Mouse (Mus musculus): ENCODE measurements around the gene Mrpl9. TPM values are rescaled to one million over a fixed set of nuclear protein-coding genes. Genes with fewer than 3 reads are reported as not detected.
A peak's percentile ranks its signal among the peaks of the same experiment; 100 is the strongest.

The Mrpl9 gene
- total RNA-seq, 2 experiments from 2014 or later, result 42.3 to 54.0 TPM

GRCm38 (mm10) chr3:94465632-94466430 lies 22.7 kb downstream of the Mrpl9 start:
- no peak for DNase-seq

- DNase-seq, result no peak
Measured at GRCm38 (mm10) chr3:94468931-94469330, 25.8 kb downstream of the Mrpl9 start.

- peak; percentile 24 for DNase-seq
Measured at GRCm38 (mm10) chr3:94472447-94473114, 29.5 kb downstream of the Mrpl9 start.

GRCm38 (mm10) chr3:94473115-94473505 lies 30.0 kb downstream of the Mrpl9 start:
- no peak for DNase-seq

DNA sequence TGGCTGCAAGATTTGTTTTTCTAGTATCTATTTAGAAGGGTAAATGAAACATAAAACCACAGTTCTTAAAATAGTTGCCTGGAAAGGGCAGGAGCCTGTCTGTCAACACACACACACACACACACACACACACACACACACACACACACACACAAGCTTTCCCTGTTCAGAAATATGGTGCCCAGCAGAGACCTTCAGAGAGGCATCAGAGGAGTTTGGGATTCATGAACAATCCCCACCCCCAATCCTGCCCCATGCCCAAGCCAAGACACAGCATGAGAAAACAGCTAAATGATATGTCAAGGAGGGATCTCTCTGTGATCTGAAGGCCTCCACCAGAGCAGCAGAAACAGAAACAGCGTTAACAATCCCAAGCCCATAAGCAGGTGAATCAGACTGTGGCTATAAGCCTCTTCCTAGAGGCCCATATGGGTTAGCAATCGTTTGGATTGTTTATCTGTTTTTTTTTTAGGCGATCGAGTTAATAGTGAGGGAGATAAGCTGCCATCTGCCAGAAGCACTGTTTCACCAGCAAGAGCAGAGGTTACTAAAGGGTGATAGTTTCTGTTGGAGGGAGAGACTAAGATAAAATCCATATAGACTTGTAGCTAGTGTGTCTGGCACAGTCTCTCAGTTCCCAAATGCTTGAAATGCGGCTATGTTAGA lies 30.6 kb downstream of the Mrpl9 start:
- DNase-seq, result peak; percentile 25

- no peak for DNase-seq
Measured at GRCm38 (mm10) chr3:94476301-94477035, 33.4 kb downstream of the Mrpl9 start.

DNA sequence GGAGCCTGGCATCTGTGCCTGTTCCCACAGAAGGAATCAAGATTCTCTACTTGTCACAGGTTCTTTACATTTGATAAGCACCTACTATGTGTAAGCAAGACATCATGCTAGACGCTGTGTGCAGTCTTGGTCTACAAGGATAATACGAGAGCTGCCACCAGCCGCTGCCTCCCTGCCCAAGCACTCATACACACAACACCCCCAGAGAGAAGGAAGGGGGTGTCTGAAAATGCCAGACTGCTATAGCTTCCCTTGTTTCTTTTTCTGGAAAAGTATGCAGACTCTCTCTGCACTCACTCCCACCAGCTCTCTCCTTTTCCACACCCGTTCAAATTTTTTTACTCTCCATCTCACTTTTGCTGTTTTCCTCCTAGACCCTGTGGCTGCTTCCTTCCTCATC lies 34.3 kb downstream of the Mrpl9 start:
- no peak for DNase-seq

GRCm38 (mm10) chr3:94477981-94478422 lies 34.9 kb downstream of the Mrpl9 start, which contains the start of gene Celf3:
Gene Celf3 (plus strand): TSS chr3:94478295.
- no peak for DNase-seq

- no peak for DNase-seq
Measured at GRCm38 (mm10) chr3:94478591-94479169, 35.6 kb downstream of the Mrpl9 start.

DNA sequence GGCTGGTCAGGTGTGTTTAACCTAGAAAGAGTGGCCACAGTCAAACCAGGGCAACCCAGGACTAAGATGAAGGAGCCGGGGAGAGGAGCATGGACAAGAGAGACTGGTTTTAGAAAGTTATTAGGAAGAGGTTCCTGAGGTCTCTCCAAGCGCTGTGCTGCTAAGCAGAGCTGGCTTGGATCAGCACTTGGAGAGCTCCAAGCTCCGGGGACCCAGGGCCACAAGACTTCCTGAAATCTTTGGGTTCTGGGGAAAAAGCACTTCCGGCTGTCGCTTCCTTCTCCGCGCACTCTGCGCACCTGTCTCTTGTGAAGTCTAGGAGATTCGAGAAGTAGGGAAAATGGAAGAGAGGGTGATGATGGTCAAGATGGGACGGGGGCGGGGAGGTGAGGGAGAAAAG lies 36.4 kb downstream of the Mrpl9 start:
- no peak for DNase-seq

- DNase-seq, result no peak
Measured at GRCm38 (mm10) chr3:94480291-94480884, 37.3 kb downstream of the Mrpl9 start, which contains the start of gene Riiad1. Gene Riiad1 (minus strand): TSS chr3:94480341.

DNA sequence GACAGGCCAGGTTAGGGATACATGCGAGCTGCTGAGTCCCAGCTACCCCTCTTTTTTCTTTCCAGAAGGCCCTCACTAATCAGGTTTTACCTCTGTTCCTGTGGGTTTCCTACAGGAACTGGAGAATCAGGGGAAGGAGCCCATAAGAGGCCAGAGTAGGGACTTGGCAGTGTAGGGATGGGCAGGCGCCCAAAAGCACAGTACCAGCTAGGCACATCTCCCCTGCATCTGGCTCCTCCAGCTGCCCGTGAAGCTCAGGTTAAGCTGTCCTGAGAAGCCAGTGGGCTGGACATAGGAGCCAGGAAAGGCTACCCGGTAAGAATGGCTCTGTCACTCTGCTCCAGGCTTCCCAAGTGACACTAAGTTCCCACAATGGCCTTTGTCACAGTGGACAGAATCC lies 38.3 kb downstream of the Mrpl9 start:
- no peak for DNase-seq

DNA sequence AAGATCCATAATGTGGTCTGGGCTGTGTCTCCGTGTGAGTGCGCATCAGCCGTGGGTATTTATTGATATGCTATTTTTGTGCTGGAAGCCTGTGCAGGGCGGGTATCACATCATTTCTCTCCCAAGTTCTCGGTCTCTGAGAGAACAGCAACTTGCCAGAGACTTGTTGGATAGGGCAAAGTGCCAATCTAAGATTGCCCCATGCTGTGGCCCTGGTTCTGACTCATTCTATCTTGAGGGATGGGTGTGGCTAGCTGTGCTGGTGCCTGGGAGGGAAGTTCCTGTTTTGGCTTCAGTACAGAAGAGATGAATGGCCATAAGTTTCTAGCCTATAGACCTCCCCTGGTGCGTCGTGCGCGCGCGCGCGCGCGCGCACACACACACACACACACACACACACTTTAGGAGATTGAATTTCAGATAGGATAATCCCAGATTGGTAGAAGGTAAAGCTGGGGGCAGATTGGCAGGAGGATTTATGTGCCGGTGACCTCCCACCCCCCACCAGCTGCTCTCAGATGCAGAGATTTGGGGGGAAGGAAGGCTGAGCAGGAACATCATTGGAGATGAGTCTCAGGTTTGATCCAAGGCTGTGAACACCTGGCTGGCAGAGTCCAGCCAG lies 39.8 kb downstream of the Mrpl9 start:
- no peak for DNase-seq

DNA sequence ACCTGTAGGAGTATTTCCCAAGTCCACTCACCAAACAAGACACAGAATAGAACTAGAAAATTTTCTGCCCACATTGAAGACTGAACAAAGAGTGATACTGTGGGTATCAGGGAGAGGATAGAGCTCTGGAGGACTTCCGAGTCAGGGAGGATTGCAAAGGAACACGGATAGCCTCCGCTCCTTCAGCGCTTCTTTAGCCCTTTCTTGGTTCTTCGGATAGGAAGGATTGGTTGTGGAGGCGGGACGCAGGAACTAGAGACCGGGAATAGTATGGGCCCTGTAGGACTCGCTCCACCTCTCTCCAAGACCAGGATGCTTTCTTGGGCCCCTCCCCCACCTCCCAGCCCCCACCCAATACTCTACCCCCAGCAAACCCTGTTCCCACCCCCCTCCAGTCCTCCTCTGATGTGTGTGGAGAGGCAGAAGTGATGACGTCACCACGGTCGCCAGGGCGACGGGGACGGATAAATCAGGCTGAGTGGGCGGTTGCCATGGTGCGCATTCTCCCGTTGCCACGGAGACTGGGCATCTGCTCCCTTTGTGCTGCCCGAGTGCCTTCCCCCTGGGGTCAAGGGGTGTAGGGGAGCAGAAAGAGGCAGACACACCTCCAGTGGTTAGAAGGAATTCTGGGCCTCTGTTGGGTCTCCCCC lies 40.8 kb downstream of the Mrpl9 start:
- no peak for DNase-seq

DNA sequence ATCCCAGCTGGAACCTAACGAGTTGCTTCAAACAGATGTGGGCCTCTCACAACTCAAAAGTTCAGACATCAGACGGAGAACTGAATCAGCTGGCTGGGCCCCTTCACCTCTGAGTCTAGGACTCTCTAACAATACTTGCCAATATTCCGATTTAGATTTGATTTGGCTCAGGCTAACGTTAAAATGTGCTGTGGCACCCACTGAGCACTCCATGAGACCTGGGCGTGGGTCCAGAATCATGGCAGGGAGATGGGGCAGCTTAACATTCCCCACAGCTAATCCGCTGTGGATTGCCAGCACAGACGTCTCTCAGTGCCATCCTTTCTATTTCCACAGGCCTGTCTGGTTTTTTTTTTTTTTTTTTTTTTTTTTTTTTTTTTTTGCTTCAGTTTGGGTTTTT lies 42.8 kb downstream of the Mrpl9 start:
- DNase-seq, result no peak

GRCm38 (mm10) chr3:94487581-94487980 lies 44.5 kb downstream of the Mrpl9 start:
- no peak for DNase-seq

DNA sequence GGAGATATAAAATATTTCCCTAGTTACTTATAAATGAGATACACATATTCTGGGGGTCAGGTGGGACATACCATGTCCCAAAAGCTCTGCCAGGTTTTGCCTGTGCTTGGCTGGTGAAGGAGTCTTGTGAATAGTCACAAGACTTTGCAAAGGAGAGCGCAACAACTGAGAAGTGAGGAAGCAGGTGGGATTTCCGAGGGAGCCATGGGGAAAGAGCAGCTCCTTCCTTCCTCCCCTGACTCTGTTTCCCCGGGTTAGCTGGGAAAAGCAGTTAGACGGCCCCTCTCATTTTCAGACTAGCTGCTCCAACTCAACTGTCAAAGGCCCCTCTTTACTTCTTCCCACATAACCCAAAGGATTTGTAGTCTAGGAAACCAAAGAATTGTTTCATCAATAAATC lies 54.0 kb downstream of the Mrpl9 start:
- DNase-seq, result no peak

Data from gastrocnemius, postnatal 10 days (tissue).